Mouse (Mus musculus) ES-Bruce4 (cell line): Measurements from ENCODE around the gene Fgfrl1.

Source experiments
- CTCF ChIP-seq: IDR thresholded peaks from one replicate; pipeline ENCODE4 v1.8.1; 2011; ENCODE audit warnings: low read depth, low read length
- EP300 ChIP-seq: IDR thresholded peaks from 2 replicates; pipeline ENCODE4 v1.6.1; 2011; ENCODE audit warnings: low read depth, low read length; ENCODE audit not compliant: insufficient read depth
- POLR2A ChIP-seq: IDR thresholded peaks from one replicate; pipeline ENCODE4 v1.8.1; 2011; ENCODE audit warnings: low read length; ENCODE audit not compliant: insufficient read depth

DNA sequence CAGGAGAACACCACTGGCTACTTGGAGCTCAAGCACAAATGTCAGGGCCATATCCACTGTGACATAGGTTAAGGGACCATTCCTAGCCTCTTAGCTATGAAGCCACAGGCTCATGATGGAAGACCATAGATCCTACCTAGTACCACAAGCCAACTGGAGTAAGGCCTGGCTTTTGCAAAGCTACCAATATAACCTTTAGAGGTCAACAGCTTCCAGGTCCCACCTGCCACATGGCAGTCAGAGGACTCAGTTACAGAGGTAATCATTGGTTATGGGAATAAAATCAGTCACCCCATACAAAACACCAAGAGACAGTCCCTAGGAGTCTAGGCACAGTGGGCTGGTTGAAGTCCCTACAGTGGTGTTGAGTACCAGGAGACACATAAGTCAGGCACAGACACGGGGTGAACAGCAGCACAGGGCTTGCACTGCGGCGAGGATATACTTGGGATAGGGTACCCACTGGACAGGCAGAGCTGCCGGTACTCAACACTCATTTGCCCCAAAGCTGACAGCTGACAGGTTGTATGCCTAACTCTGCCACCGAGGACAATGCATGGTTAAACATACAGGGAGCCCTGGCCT lies 41.0 kb upstream of the Fgfrl1 start:
- TF ChIP-seq CTCF (no peak), POLR2A (no peak), EP300 (no peak)
